9 mouse cellular contexts compared by ENCODE assay signal in the genomic region with DNA sequence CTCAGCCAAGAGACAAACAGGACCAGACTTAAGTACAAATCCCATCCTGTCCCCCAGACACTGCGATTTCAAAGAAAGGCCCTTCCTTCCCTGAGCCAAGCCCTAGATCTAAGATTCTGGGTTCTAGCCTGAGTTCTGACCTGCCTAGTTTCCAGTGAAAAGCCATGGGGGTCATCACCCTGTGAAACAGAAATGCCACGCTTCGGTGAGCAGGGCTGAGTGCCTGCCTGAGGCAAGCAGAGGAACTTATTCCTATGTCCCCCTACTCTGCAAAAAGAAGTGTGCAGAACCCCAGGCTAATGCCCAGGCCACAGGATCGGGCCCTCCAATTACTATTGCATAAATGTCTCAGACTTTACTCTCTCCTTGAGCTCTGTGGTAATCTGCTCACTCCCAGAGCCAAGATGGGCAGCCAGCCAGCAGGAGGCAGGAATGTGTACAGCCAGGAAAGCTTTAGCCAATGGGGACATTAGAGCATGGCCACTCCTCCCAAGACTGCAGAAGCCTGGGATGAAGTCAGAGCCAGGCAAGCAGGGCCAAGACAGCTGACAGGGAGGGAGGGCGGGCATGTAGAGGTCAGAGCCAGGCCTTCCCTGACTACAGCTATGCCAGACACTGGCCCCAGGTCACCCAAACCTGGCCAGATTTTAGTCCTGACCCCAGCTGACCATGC. TPM values are rescaled to one million over a fixed set of nuclear protein-coding genes. Genes with fewer than 3 reads are reported as not detected.
A peak's percentile ranks its signal among the peaks of the same experiment; 100 is the strongest.
DNase-seq lines count a peak whose midpoint lies in the region; ATAC-seq lines count a peak whose summit lies in the region.
"Had no signal": no experiment of that assay in that cellular context is flagged by ENCODE, and none has a peak within 500 bp of the region (broad histone marks: within the 10 kb centered on the region; RNA-seq: fewer than 3 reads in every experiment).

No protein-coding gene starts in this region.

- no peaks in the 10 kb centered on the region for H3K36me3 ChIP-seq in liver, embryonic 13.5 days
- no peaks in the 10 kb centered on the region for H3K36me3 ChIP-seq in neural tube, embryonic 12.5 days

- no peak overlapping the region for H3K27ac ChIP-seq in liver, embryonic 13.5 days
- no peak overlapping the region for H3K27ac ChIP-seq in neural tube, embryonic 12.5 days

- intact Hi-C loops in heart, postnatal 10 days (cut with DNase I) = no loop called here

- no peaks in the 10 kb centered on the region for H3K9me3 ChIP-seq in liver, embryonic 13.5 days (replicated peaks)
- no peaks in the 10 kb centered on the region for H3K9me3 ChIP-seq in neural tube, embryonic 12.5 days

- 68% methylated on average over 5 of the region's 5 CpGs for WGBS in liver, embryonic 13.5 days (ENCODE audit: insufficient replicate concordance)
- 45% methylated on average over 5 of the region's 5 CpGs for WGBS in neural tube, embryonic 12.5 days

- H3K4me3 ChIP-seq in liver, embryonic 13.5 days (replicated peaks) = no peak overlapping the region
- no peak overlapping the region for H3K4me3 ChIP-seq in neural tube, embryonic 12.5 days

- peak; percentile 53 for ATAC-seq in liver, embryonic 13.5 days (ENCODE audit: low read depth)
- peak; percentile 57 for ATAC-seq in neural tube, embryonic 12.5 days (ENCODE audit: low FRiP score, low read depth)

- H3K27me3 ChIP-seq in liver, embryonic 13.5 days = no peaks in the 10 kb centered on the region
- no peaks in the 10 kb centered on the region for H3K27me3 ChIP-seq in neural tube, embryonic 12.5 days (replicated peaks)
- H3K27me3 ChIP-seq: CH12.LX had no signal

- H3K4me2 ChIP-seq in liver, embryonic 13.5 days = no peak overlapping the region
- no peak overlapping the region for H3K4me2 ChIP-seq in neural tube, embryonic 12.5 days (replicated peaks)

- no peak overlapping the region for H3K9ac ChIP-seq in liver, embryonic 13.5 days
- no peak overlapping the region for H3K9ac ChIP-seq in neural tube, embryonic 12.5 days

- H3K4me1 ChIP-seq in liver, embryonic 13.5 days (replicated peaks) = peaks cover 23% of the 10 kb centered on the region
- peaks cover 44% of the 10 kb centered on the region for H3K4me1 ChIP-seq in neural tube, embryonic 12.5 days

- DNase-seq in 3T3-L1 (ENCODE audit: low read depth, low spot score) = peak; percentile 98
- DNase-seq in cerebellum, adult 8-10 months = peak; percentile 84
- DNase-seq in forelimb bud, embryonic 11.5 days (ENCODE audit: low read depth, low spot score) = peak; percentile 73
- DNase-seq in heart, postnatal 10 days = peak; percentile 95
- DNase-seq in kidney, postnatal 4 days = peak; percentile 96 to 97
- DNase-seq in liver, embryonic 13.5 days = no peak
- peak; percentile 71 for DNase-seq in urinary bladder, adult 2 months (ENCODE audit: low spot score)

RNA-seq across cellular contexts. Expression of gene Acot11, which starts 26.5 kb away (rescaled TPM):
- 10 to 100 TPM; 12.8 to 26.7 TPM for total RNA-seq in heart, postnatal 10 days (2021)
- polyA plus RNA-seq in liver, embryonic 13.5 days (2015; fragmentation: Nextera tagmentation; extraction: Ambion mirVana) = 5.0 TPM in 2 replicates
- 1.5 TPM in 2 replicates for polyA plus RNA-seq in neural tube, embryonic 12.5 days (2016; fragmentation: Nextera tagmentation; extraction: Ambion mirVana)
- 7.2 and 11.2 TPM in 2 replicates for polyA plus RNA-seq in urinary bladder, adult 2 months (2012; rRNA removed)

RNA-seq across cellular contexts. Expression of gene Fam151a, which starts 44.6 kb away (rescaled TPM):
- under 1 TPM; 0.36 to 0.62 TPM for total RNA-seq in heart, postnatal 10 days (2021)
- polyA plus RNA-seq in liver, embryonic 13.5 days (2015; fragmentation: Nextera tagmentation; extraction: Ambion mirVana) = 0.09 TPM in 1 of 2 replicates, not detected in the other
- polyA plus RNA-seq in neural tube, embryonic 12.5 days (2016; fragmentation: Nextera tagmentation; extraction: Ambion mirVana) = not detected in 2 replicates
- polyA plus RNA-seq in urinary bladder, adult 2 months (2012; rRNA removed) = 0.61 and 0.81 TPM in 2 replicates

RNA-seq across cellular contexts. Expression of gene Mroh7, which starts 47.5 kb away (rescaled TPM):
- total RNA-seq in heart, postnatal 10 days (2021) = under 1 TPM; 0.29 to 0.60 TPM
- polyA plus RNA-seq in liver, embryonic 13.5 days (2015; fragmentation: Nextera tagmentation; extraction: Ambion mirVana) = 0.06 and 0.15 TPM in 2 replicates
- polyA plus RNA-seq in neural tube, embryonic 12.5 days (2016; fragmentation: Nextera tagmentation; extraction: Ambion mirVana) = 0.27 and 0.34 TPM in 2 replicates
- polyA plus RNA-seq in urinary bladder, adult 2 months (2012; rRNA removed) = 2.0 and 3.6 TPM in 2 replicates
- total RNA-seq: CH12.LX had no signal
